Mouse (Mus musculus) limb, embryonic 13.5 days (tissue): ENCODE measurements around the gene Dcpp1. TPM values are rescaled to one million over a fixed set of nuclear protein-coding genes. Genes with fewer than 3 reads are reported as not detected.
A peak's percentile ranks its signal among the peaks of the same experiment; 100 is the strongest.
"Not testable (repeated sequence)": the region's sequence is repeated elsewhere in the genome, so short reads cannot be mapped to it uniquely, and the experiment has no call there.

ENCODE experiments used
- ATAC-seq: fragments of 200-750 bp; cut with Nextera tagmentation; 2 replicates; pipeline ENCODE4 v1.8.0; 2017; ENCODE audit warnings: low read depth, moderate number of reproducible peaks, moderate TSS enrichment; ENCODE audit not compliant: low FRiP score
- H3K27ac ChIP-seq: fragments of 300-500 bp; sonication (generic); 2 replicates; pipeline ENCODE4 v1.5.1; 2015; ENCODE audit warnings: inconsistent platforms, mild to moderate bottlenecking, moderate library complexity
- H3K27me3 ChIP-seq: fragments of 300-500 bp; sonication (generic); 2 replicates; pipeline ENCODE4 v1.6.1; 2015; ENCODE audit warnings: mild to moderate bottlenecking, inconsistent platforms
- H3K36me3 ChIP-seq: fragments of 300-500 bp; sonication (generic); 2 replicates; pipeline ENCODE4 v1.6.1; 2015; ENCODE audit warnings: inconsistent platforms, mild to moderate bottlenecking, moderate library complexity
- H3K4me1 ChIP-seq: fragments of 300-500 bp; sonication (generic); 2 replicates; pipeline ENCODE4 v1.6.1; 2015; ENCODE audit warnings: inconsistent platforms
- H3K4me2 ChIP-seq: fragments of 300-500 bp; sonication (generic); replicated peaks from 2 replicates; pipeline ENCODE4 v1.6.1; 2015; ENCODE audit warnings: inconsistent platforms, mild to moderate bottlenecking, moderate library complexity
- H3K4me3 ChIP-seq: fragments of 300-500 bp; sonication (generic); 2 replicates; pipeline ENCODE4 v1.5.1; 2015; ENCODE audit warnings: moderate library complexity, mild to moderate bottlenecking, inconsistent platforms
- H3K9ac ChIP-seq: fragments of 300-500 bp; sonication (generic); 2 replicates; pipeline ENCODE4 v1.6.1; 2015; ENCODE audit warnings: mild to moderate bottlenecking, inconsistent platforms
- H3K9me3 ChIP-seq: fragments of 300-500 bp; sonication (generic); 2 replicates; pipeline ENCODE4 v1.6.1; 2016; ENCODE audit warnings: inconsistent platforms
- WGBS: fragments of 180-500 bp; shearing (Covaris S2); methylation state at CpG from one replicate; pipeline ENCODE4 v1.1.7; 2015; 5-methylcytosine and 5-hydroxymethylcytosine counted together
- polyA plus RNA-seq: library from polyadenylated mRNA; unstranded; fragments of >200 nt; fragmentation: Nextera tagmentation; extraction: Ambion mirVana; gene quantifications from 2 replicates; pipeline ENCODE4 v1.2.1, GENCODE M21; 2015

The Dcpp1 gene
- not detected in 2 replicates for polyA plus RNA-seq

- not testable (repeated sequence) for H3K4me3 ChIP-seq, H3K27ac ChIP-seq, H3K9me3 ChIP-seq, ATAC-seq, H3K36me3 ChIP-seq, H3K4me2 ChIP-seq, H3K9ac ChIP-seq, H3K4me1 ChIP-seq, H3K27me3 ChIP-seq
- WGBS, result 88% methylated on average over 4 of the region's 4 CpGs
Observed at GRCm38 (mm10) chr17:23880576-23880975, at the start of gene Dcpp1, which contains the start of gene Dcpp2. TSS of gene Dcpp1 (plus strand) at chr17:23880876. TSS of gene Dcpp2 (plus strand) at chr17:23880880.

GRCm38 (mm10) chr17:23831201-23831600 lies 49.5 kb upstream of the Dcpp1 start:
- no peak overlapping the region for H3K27ac ChIP-seq
- no peak for ATAC-seq
- H3K4me2 ChIP-seq, result no peak overlapping the region
- WGBS, result 94% methylated on average over 1 of the region's 1 CpGs
- H3K36me3 ChIP-seq, result peaks cover 12% of the 10 kb centered on the region
- no peak overlapping the region for H3K9ac ChIP-seq
- H3K4me3 ChIP-seq, result no peak overlapping the region
- H3K27me3 ChIP-seq, result peaks cover 35% of the 10 kb centered on the region
- H3K4me1 ChIP-seq, result peaks cover 20% of the 10 kb centered on the region
- H3K9me3 ChIP-seq, result no peaks in the 10 kb centered on the region

GRCm38 (mm10) chr17:23836006-23836575 lies 44.6 kb upstream of the Dcpp1 start, which contains the start of gene Prss33:
TSS of gene Prss33 (minus strand) at chr17:23836056.
- Histone ChIP-seq H3K27me3 (peaks cover 29% of the 10 kb centered on the region), H3K36me3 (no peaks in the 10 kb centered on the region), H3K4me3 (no peak within 1 kb of the TSS), H3K4me2 (no peak within 1 kb of the TSS), H3K9me3 (no peaks in the 10 kb centered on the region), H3K27ac (no peak within 1 kb of the TSS), H3K4me1 (no peaks in the 10 kb centered on the region), H3K9ac (no peak within 1 kb of the TSS)
- peak; percentile 49; the same call in 1 of the 2 replicates for ATAC-seq
- 72% methylated on average over 8 of the region's 8 CpGs for WGBS

- H3K27me3 ChIP-seq, result 0 out of 2 replicates have a peak, but pooled peaks cover under 1% of the 10 kb centered on the region
- no peak overlapping the region for H3K4me2 ChIP-seq
- no peak overlapping the region for H3K27ac ChIP-seq
- ATAC-seq, result no peak
- H3K4me3 ChIP-seq, result no peak overlapping the region
- no peaks in the 10 kb centered on the region for H3K4me1 ChIP-seq
- H3K9me3 ChIP-seq, result no peaks in the 10 kb centered on the region
- H3K9ac ChIP-seq, result no peak overlapping the region
- 33% methylated on average over 4 of the region's 4 CpGs for WGBS
- no peaks in the 10 kb centered on the region for H3K36me3 ChIP-seq
Observed at GRCm38 (mm10) chr17:23841145-23841544, 39.5 kb upstream of the Dcpp1 start.

- Histone ChIP-seq H3K4me2 (peak overlapping the region; percentile 52), H3K9ac (no peak overlapping the region), H3K36me3 (no peaks in the 10 kb centered on the region), H3K27me3 (no peaks in the 10 kb centered on the region), H3K27ac (no peak overlapping the region), H3K4me3 (peak overlapping the region; percentile 26; the same call in 1 of the 2 replicates), H3K4me1 (no peaks in the 10 kb centered on the region), H3K9me3 (no peaks in the 10 kb centered on the region)
- 48% methylated on average over 23 of the region's 23 CpGs for WGBS
- ATAC-seq, result no peak
Observed at GRCm38 (mm10) chr17:23843141-23843811, 37.4 kb upstream of the Dcpp1 start.

- H3K4me1 ChIP-seq, result no peaks in the 10 kb centered on the region
- H3K4me3 ChIP-seq, result peak within 1 kb of the TSS; percentile 26
- no peaks in the 10 kb centered on the region for H3K27me3 ChIP-seq
- no peak for ATAC-seq
- no peaks in the 10 kb centered on the region for H3K9me3 ChIP-seq
- H3K27ac ChIP-seq, result no peak within 1 kb of the TSS
- peak within 1 kb of the TSS; percentile 52 for H3K4me2 ChIP-seq
- H3K9ac ChIP-seq, result no peak within 1 kb of the TSS
- 17% methylated on average over 19 of the region's 19 CpGs for WGBS
- H3K36me3 ChIP-seq, result no peaks in the 10 kb centered on the region
Observed at GRCm38 (mm10) chr17:23843812-23844273, 36.8 kb upstream of the Dcpp1 start, which contains the start of the genes Prss32 and Prss41. TSS of gene Prss32 (plus strand) at chr17:23843855. TSS of gene Prss41 (minus strand) at chr17:23844172.

GRCm38 (mm10) chr17:23850028-23850427 lies 30.6 kb upstream of the Dcpp1 start:
- Histone ChIP-seq H3K36me3 (no peaks in the 10 kb centered on the region), H3K9me3 (no peaks in the 10 kb centered on the region), H3K4me1 (no peaks in the 10 kb centered on the region), H3K4me2 (no peak overlapping the region), H3K4me3 (no peak overlapping the region), H3K9ac (no peak overlapping the region), H3K27me3 (no peaks in the 10 kb centered on the region), H3K27ac (no peak overlapping the region)
- 57% methylated on average over 2 of the region's 2 CpGs for WGBS
- ATAC-seq, result no peak

- Histone ChIP-seq H3K27me3 (no peaks in the 10 kb centered on the region), H3K4me2 (no peak overlapping the region), H3K4me1 (no peaks in the 10 kb centered on the region), H3K36me3 (no peaks in the 10 kb centered on the region), H3K9ac (no peak overlapping the region), H3K9me3 (no peaks in the 10 kb centered on the region), H3K27ac (no peak overlapping the region), H3K4me3 (no peak overlapping the region)
- ATAC-seq, result no peak
- WGBS, result 60% methylated on average over 19 of the region's 19 CpGs
Observed at GRCm38 (mm10) chr17:23850853-23851749, 29.6 kb upstream of the Dcpp1 start.

- Histone ChIP-seq H3K9me3 (no peaks in the 10 kb centered on the region), H3K27ac (no peak overlapping the region), H3K9ac (no peak overlapping the region), H3K36me3 (no peaks in the 10 kb centered on the region), H3K4me3 (no peak overlapping the region), H3K4me2 (no peak overlapping the region), H3K27me3 (no peaks in the 10 kb centered on the region), H3K4me1 (no peaks in the 10 kb centered on the region)
- no peak for ATAC-seq
- WGBS, result 38% methylated on average over 5 of the region's 5 CpGs
Observed at GRCm38 (mm10) chr17:23853292-23853691, 27.4 kb upstream of the Dcpp1 start.

- Histone ChIP-seq H3K4me2 (no peak overlapping the region), H3K9me3 (no peaks in the 10 kb centered on the region), H3K9ac (no peak overlapping the region), H3K27ac (no peak overlapping the region), H3K27me3 (no peaks in the 10 kb centered on the region), H3K4me3 (no peak overlapping the region), H3K4me1 (no peaks in the 10 kb centered on the region), H3K36me3 (no peaks in the 10 kb centered on the region)
- no peak for ATAC-seq
- WGBS, result 84% methylated on average over 10 of the region's 10 CpGs
Observed at GRCm38 (mm10) chr17:23854229-23854765, 26.4 kb upstream of the Dcpp1 start.

GRCm38 (mm10) chr17:23857193-23857592 lies 23.5 kb upstream of the Dcpp1 start:
- Histone ChIP-seq H3K4me3 (no peak overlapping the region), H3K4me2 (no peak overlapping the region), H3K9me3 (no peaks in the 10 kb centered on the region), H3K27ac (no peak overlapping the region), H3K27me3 (no peaks in the 10 kb centered on the region), H3K36me3 (no peaks in the 10 kb centered on the region), H3K9ac (no peak overlapping the region), H3K4me1 (no peaks in the 10 kb centered on the region)
- WGBS, result 82% methylated on average over 6 of the region's 6 CpGs
- no peak for ATAC-seq
